Mouse (Mus musculus) hindbrain, embryonic 15.5 days (tissue): ENCODE data around the gene Slc25a26. TPM values are rescaled to one million over a fixed set of nuclear protein-coding genes. Genes with fewer than 3 reads are reported as not detected.
A peak's percentile ranks its signal among the peaks of the same experiment; 100 is the strongest.
"Not testable (repeated sequence)": the region's sequence is repeated elsewhere in the genome, so short reads cannot be mapped to it uniquely, and the experiment has no call there.

Experiments
- ATAC-seq: fragments of 200-750 bp; cut with Nextera tagmentation; 2 replicates; pipeline ENCODE4 v1.8.0; 2017; ENCODE audit warnings: low read depth, moderate number of reproducible peaks, moderate TSS enrichment; ENCODE audit not compliant: low FRiP score
- H3K27ac ChIP-seq: fragments of 300-500 bp; sonication (generic); replicated peaks from 2 replicates; pipeline ENCODE4 v1.5.1; 2015; ENCODE audit warnings: mild to moderate bottlenecking, inconsistent platforms
- H3K27me3 ChIP-seq: fragments of 300-500 bp; sonication (generic); 2 replicates; pipeline ENCODE4 v1.6.1; 2015; ENCODE audit warnings: control low read depth, inconsistent platforms
- H3K36me3 ChIP-seq: fragments of 300-500 bp; sonication (generic); 2 replicates; pipeline ENCODE4 v1.6.1; 2015; ENCODE audit warnings: control low read depth, inconsistent platforms
- H3K4me1 ChIP-seq: fragments of 300-500 bp; sonication (generic); replicated peaks from 2 replicates; pipeline ENCODE4 v1.6.1; 2015; ENCODE audit warnings: control low read depth, inconsistent platforms
- H3K4me2 ChIP-seq: fragments of 300-500 bp; sonication (generic); 2 replicates; pipeline ENCODE4 v1.6.1; 2015; ENCODE audit warnings: moderate library complexity, mild to moderate bottlenecking, inconsistent platforms
- H3K4me3 ChIP-seq: fragments of 300-500 bp; sonication (generic); 2 replicates; pipeline ENCODE4 v1.5.1; 2015; ENCODE audit warnings: mild to moderate bottlenecking, inconsistent platforms
- H3K9ac ChIP-seq: fragments of 300-500 bp; sonication (generic); 2 replicates; pipeline ENCODE4 v1.6.1; 2015; ENCODE audit warnings: inconsistent platforms
- H3K9me3 ChIP-seq: fragments of 300-500 bp; sonication (generic); 2 replicates; pipeline ENCODE4 v1.6.1; 2016; ENCODE audit warnings: control low read depth, inconsistent platforms
- WGBS: fragments of 180-500 bp; shearing (Covaris S2); methylation state at CpG from one replicate; pipeline ENCODE4 v1.1.7; 2015; 5-methylcytosine and 5-hydroxymethylcytosine counted together
- polyA plus RNA-seq: library from polyadenylated mRNA; unstranded; fragments of >200 nt; fragmentation: Nextera tagmentation; extraction: Ambion mirVana; gene quantifications from 2 replicates; pipeline ENCODE4 v1.2.1, GENCODE M21; 2015

Slc25a26 gene
- polyA plus RNA-seq, 1 experiment from 2014 or later, result 10.1 TPM

GRCm38 (mm10) chr6:94536478-94536877 is 36.3 kb downstream of the Slc25a26 start:
- no peak for ATAC-seq

GRCm38 (mm10) chr6:94537652-94538051 is 37.5 kb downstream of the Slc25a26 start:
- no peak for ATAC-seq
- no peak overlapping the region for H3K27ac ChIP-seq
- H3K9me3 ChIP-seq, result no peaks in the 10 kb centered on the region
- no peaks in the 10 kb centered on the region for H3K4me1 ChIP-seq
- H3K4me3 ChIP-seq, result no peak overlapping the region
- H3K27me3 ChIP-seq, result no peaks in the 10 kb centered on the region
- H3K9ac ChIP-seq, result no peak overlapping the region
- no peaks in the 10 kb centered on the region for H3K36me3 ChIP-seq
- H3K4me2 ChIP-seq, result no peak overlapping the region
- 85% methylated on average over 1 of the region's 1 CpGs for WGBS

More at GRCm38 (mm10) chr6:94536478-94536877, 36.3 kb downstream of the Slc25a26 start:
- H3K4me3 ChIP-seq, result no peak overlapping the region
- no peaks in the 10 kb centered on the region for H3K4me1 ChIP-seq
- no peak overlapping the region for H3K27ac ChIP-seq
- H3K9me3 ChIP-seq, result no peaks in the 10 kb centered on the region
- no peaks in the 10 kb centered on the region for H3K36me3 ChIP-seq
- H3K4me2 ChIP-seq, result no peak overlapping the region
- no peaks in the 10 kb centered on the region for H3K27me3 ChIP-seq
- no peak overlapping the region for H3K9ac ChIP-seq
- WGBS, result 70% methylated on average over 8 of the region's 8 CpGs

GRCm38 (mm10) chr6:94540090-94540489 is 40.0 kb downstream of the Slc25a26 start:
- 69% methylated on average over 3 of the region's 3 CpGs for WGBS

GRCm38 (mm10) chr6:94540615-94541014 is 40.5 kb downstream of the Slc25a26 start:
- H3K27ac ChIP-seq, result no peak overlapping the region
- no peak for ATAC-seq
- 55% methylated on average over 4 of the region's 4 CpGs for WGBS

More at GRCm38 (mm10) chr6:94540090-94540489, 40.0 kb downstream of the Slc25a26 start:
- Histone ChIP-seq H3K36me3 (no peaks in the 10 kb centered on the region), H3K4me1 (no peaks in the 10 kb centered on the region), H3K9me3 (no peaks in the 10 kb centered on the region), H3K27ac (no peak overlapping the region), H3K4me3 (no peak overlapping the region), H3K4me2 (no peak overlapping the region), H3K9ac (no peak overlapping the region), H3K27me3 (no peaks in the 10 kb centered on the region)
- ATAC-seq, result no peak

GRCm38 (mm10) chr6:94541133-94541532 is 41.0 kb downstream of the Slc25a26 start:
- Histone ChIP-seq H3K9me3 (no peaks in the 10 kb centered on the region), H3K4me1 (no peaks in the 10 kb centered on the region)
- ATAC-seq, result no peak

More at GRCm38 (mm10) chr6:94540615-94541014, 40.5 kb downstream of the Slc25a26 start:
- no peaks in the 10 kb centered on the region for H3K36me3 ChIP-seq
- no peaks in the 10 kb centered on the region for H3K27me3 ChIP-seq
- H3K4me3 ChIP-seq, result no peak overlapping the region
- no peaks in the 10 kb centered on the region for H3K4me1 ChIP-seq
- no peak overlapping the region for H3K9ac ChIP-seq
- no peaks in the 10 kb centered on the region for H3K9me3 ChIP-seq
- no peak overlapping the region for H3K4me2 ChIP-seq

GRCm38 (mm10) chr6:94541854-94542253 is 41.7 kb downstream of the Slc25a26 start:
- Histone ChIP-seq H3K4me1 (no peaks in the 10 kb centered on the region), H3K36me3 (no peaks in the 10 kb centered on the region), H3K27me3 (no peaks in the 10 kb centered on the region), H3K9ac (no peak overlapping the region), H3K27ac (no peak overlapping the region), H3K4me2 (no peak overlapping the region), H3K4me3 (no peak overlapping the region), H3K9me3 (no peaks in the 10 kb centered on the region)
- no peak for ATAC-seq
- WGBS, result 81% methylated on average over 7 of the region's 7 CpGs

More at GRCm38 (mm10) chr6:94541133-94541532, 41.0 kb downstream of the Slc25a26 start:
- H3K36me3 ChIP-seq, result no peaks in the 10 kb centered on the region
- 43% methylated on average over 6 of the region's 6 CpGs for WGBS
- H3K27ac ChIP-seq, result no peak overlapping the region
- H3K4me3 ChIP-seq, result no peak overlapping the region
- H3K27me3 ChIP-seq, result no peaks in the 10 kb centered on the region
- no peak overlapping the region for H3K4me2 ChIP-seq
- no peak overlapping the region for H3K9ac ChIP-seq

- WGBS, result 45% methylated on average over 5 of the region's 5 CpGs
- H3K4me2 ChIP-seq, result no peak overlapping the region
Observed at GRCm38 (mm10) chr6:94543902-94544840, 44.0 kb downstream of the Slc25a26 start.

GRCm38 (mm10) chr6:94547239-94547638 is 47.1 kb downstream of the Slc25a26 start:
- 40% methylated on average over 4 of the region's 4 CpGs for WGBS
- H3K4me3 ChIP-seq, result no peak overlapping the region
- no peak for ATAC-seq
- H3K9ac ChIP-seq, result no peak overlapping the region
- no peak overlapping the region for H3K4me2 ChIP-seq
- no peak overlapping the region for H3K27ac ChIP-seq
- H3K27me3 ChIP-seq, result no peaks in the 10 kb centered on the region
- H3K9me3 ChIP-seq, result no peaks in the 10 kb centered on the region
- no peaks in the 10 kb centered on the region for H3K36me3 ChIP-seq
- H3K4me1 ChIP-seq, result 0 out of 2 replicates have a peak, but pooled peaks cover 3% of the 10 kb centered on the region

More at GRCm38 (mm10) chr6:94543902-94544840, 44.0 kb downstream of the Slc25a26 start:
- H3K9ac ChIP-seq, result no peak overlapping the region
- no peaks in the 10 kb centered on the region for H3K27me3 ChIP-seq
- H3K9me3 ChIP-seq, result no peaks in the 10 kb centered on the region
- peak; percentile 66; the same call in 1 of the 2 replicates for ATAC-seq
- H3K27ac ChIP-seq, result no peak overlapping the region
- H3K4me3 ChIP-seq, result no peak overlapping the region
- no peaks in the 10 kb centered on the region for H3K36me3 ChIP-seq
- H3K4me1 ChIP-seq, result 0 out of 2 replicates have a peak, but pooled peaks cover 3% of the 10 kb centered on the region

- H3K9me3 ChIP-seq, result no peaks in the 10 kb centered on the region
- H3K36me3 ChIP-seq, result no peaks in the 10 kb centered on the region
- ATAC-seq, result no peak
- no peaks in the 10 kb centered on the region for H3K27me3 ChIP-seq
- 78% methylated on average over 6 of the region's 6 CpGs for WGBS
- H3K4me2 ChIP-seq, result no peak overlapping the region
- H3K9ac ChIP-seq, result no peak overlapping the region
- H3K4me1 ChIP-seq, result 0 out of 2 replicates have a peak, but pooled peaks cover 3% of the 10 kb centered on the region
- no peak overlapping the region for H3K27ac ChIP-seq
- no peak overlapping the region for H3K4me3 ChIP-seq
Observed at GRCm38 (mm10) chr6:94550298-94550697, 50.2 kb downstream of the Slc25a26 start.

- H3K27me3 ChIP-seq, result no peaks in the 10 kb centered on the region
- H3K4me1 ChIP-seq, result 0 out of 2 replicates have a peak, but pooled peaks cover 3% of the 10 kb centered on the region
- H3K36me3 ChIP-seq, result no peaks in the 10 kb centered on the region
- H3K4me3 ChIP-seq, result no peak overlapping the region
- H3K9ac ChIP-seq, result no peak overlapping the region
- 87% methylated on average over 7 of the region's 7 CpGs for WGBS
- H3K9me3 ChIP-seq, result no peaks in the 10 kb centered on the region
- ATAC-seq, result no peak
- H3K27ac ChIP-seq, result no peak overlapping the region
- no peak overlapping the region for H3K4me2 ChIP-seq
Observed at GRCm38 (mm10) chr6:94550851-94551250, 50.7 kb downstream of the Slc25a26 start.

- H3K4me2 ChIP-seq, result no peak overlapping the region
- ATAC-seq, result no peak
- H3K4me3 ChIP-seq, result no peak overlapping the region
- no peak overlapping the region for H3K27ac ChIP-seq
- no peaks in the 10 kb centered on the region for H3K4me1 ChIP-seq
- no peak overlapping the region for H3K9ac ChIP-seq
- H3K27me3 ChIP-seq, result no peaks in the 10 kb centered on the region
- WGBS, result 90% methylated on average over 5 of the region's 5 CpGs
- H3K9me3 ChIP-seq, result no peaks in the 10 kb centered on the region
- H3K36me3 ChIP-seq, result no peaks in the 10 kb centered on the region
Observed at GRCm38 (mm10) chr6:94553085-94553484, 53.0 kb downstream of the Slc25a26 start.

GRCm38 (mm10) chr6:94558603-94559002 is 58.5 kb downstream of the Slc25a26 start:
- H3K9me3 ChIP-seq, H3K36me3 ChIP-seq, H3K9ac ChIP-seq, ATAC-seq, H3K4me1 ChIP-seq, H3K4me2 ChIP-seq, H3K27ac ChIP-seq, H3K27me3 ChIP-seq, H3K4me3 ChIP-seq: not testable (repeated sequence)
- WGBS, result 76% methylated on average over 1 of the region's 1 CpGs
